8 mouse cellular contexts compared by ENCODE assay signal in the genomic region with DNA sequence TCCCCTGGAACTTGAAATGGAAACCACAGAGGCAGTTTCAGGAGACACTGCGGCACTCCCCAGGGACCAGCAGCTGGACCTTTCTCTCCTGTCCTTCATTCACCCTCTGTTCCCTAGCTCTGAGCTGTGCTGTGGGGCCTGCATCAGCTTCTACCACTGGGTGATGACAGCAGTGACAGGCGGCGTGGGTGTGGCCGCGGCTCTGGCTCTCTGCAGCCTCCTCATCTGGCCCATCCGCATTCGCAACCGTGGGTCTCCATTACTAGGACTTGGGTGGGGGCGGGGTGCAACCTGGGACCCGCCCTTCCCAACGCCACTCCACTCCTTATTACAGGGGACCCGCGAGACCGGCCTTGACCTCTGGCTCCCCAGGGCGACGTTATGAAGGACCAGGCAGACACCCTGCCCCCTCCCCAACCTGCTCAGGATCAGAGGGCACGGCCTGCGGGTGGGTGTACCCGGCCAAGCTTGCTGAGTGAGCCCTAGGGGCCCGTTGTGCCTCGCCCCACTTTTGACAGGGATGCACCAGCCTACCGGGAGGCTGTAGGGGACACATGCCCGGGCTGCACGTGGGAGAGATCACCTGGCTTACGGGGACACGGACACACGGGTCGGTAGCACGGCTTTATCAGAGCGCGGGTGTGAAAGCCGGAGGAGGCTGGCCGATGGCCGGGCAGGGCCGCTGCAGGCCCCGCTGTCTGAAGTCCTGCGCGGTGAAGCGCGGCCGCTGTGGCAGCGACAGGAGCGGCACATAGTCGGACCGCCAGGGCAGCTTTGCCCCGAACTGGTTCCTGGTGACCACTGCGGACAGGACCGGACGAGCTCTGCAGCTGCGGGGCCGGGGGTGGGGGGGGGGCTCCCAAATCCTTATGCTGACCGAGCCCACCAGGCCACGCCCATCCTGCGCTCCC. TPM values are rescaled to one million over a fixed set of nuclear protein-coding genes. Genes with fewer than 3 reads are reported as not detected.
DNase-seq lines count a peak whose midpoint lies in the region; ATAC-seq lines count a peak whose summit lies in the region.

No protein-coding gene starts in this region.

- H3K27me3 ChIP-seq in kidney, embryonic 14.5 days (ENCODE audit: control insufficient read depth, insufficient read depth, low read length) = peaks cover 14% of the 10 kb centered on the region
- H3K27me3 ChIP-seq in heart, embryonic 11.5 days (ENCODE audit: control insufficient read depth, insufficient read depth, low read length) = no peaks in the 10 kb centered on the region
- H3K27me3 ChIP-seq in neural tube, embryonic 14.5 days (ENCODE audit: control insufficient read depth, insufficient read depth, low read length) = 0 out of 2 replicates have a peak, but pooled peaks cover 3% of the 10 kb centered on the region

- ATAC-seq in kidney, embryonic 14.5 days (ENCODE audit: low FRiP score, low TSS enrichment) = peak; percentile 22
- ATAC-seq in heart, embryonic 11.5 days (replicated peaks; ENCODE audit: insufficient number of reproducible peaks, low FRiP score, low TSS enrichment) = peak; percentile 56
- ATAC-seq in neural tube, embryonic 14.5 days (ENCODE audit: low read depth) = no peak

- H3K36me3 ChIP-seq in kidney, embryonic 14.5 days (ENCODE audit: control insufficient read depth, insufficient read depth, low read length) = peaks cover 27% of the 10 kb centered on the region
- peaks cover 19% of the 10 kb centered on the region for H3K36me3 ChIP-seq in heart, embryonic 11.5 days (ENCODE audit: control insufficient read depth, insufficient read depth, low read length)
- peaks cover 20% of the 10 kb centered on the region for H3K36me3 ChIP-seq in neural tube, embryonic 14.5 days (ENCODE audit: control insufficient read depth, insufficient read depth, low read length)

- DNase-seq in kidney, adult 18-20 months = no peak
- peak; percentile 60 to 72 for DNase-seq in kidney, postnatal 4 days
- DNase-seq in yolk sac, embryonic 10.5 days (ENCODE audit: low spot score) = no peak
- DNase-seq in urinary bladder, postnatal 4 days (ENCODE audit: low spot score in 2 of 2) = no peak
- no peak for DNase-seq in right cerebral cortex, postnatal 10 days (ENCODE audit: low spot score in 2 of 2)

- no peak overlapping the region for H3K27ac ChIP-seq in kidney, embryonic 14.5 days (ENCODE audit: low read depth, low read length)
- peak overlapping the region; percentile 95 for H3K27ac ChIP-seq in heart, embryonic 11.5 days (ENCODE audit: low read depth, low read length)
- no peak overlapping the region for H3K27ac ChIP-seq in neural tube, embryonic 14.5 days (ENCODE audit: low read depth, low read length)

- H3K4me2 ChIP-seq in kidney, embryonic 14.5 days (replicated peaks; ENCODE audit: low read depth, low read length) = peak overlapping the region; percentile 68
- peak overlapping the region; percentile 69 for H3K4me2 ChIP-seq in heart, embryonic 11.5 days
- H3K4me2 ChIP-seq in neural tube, embryonic 14.5 days (ENCODE audit: low read depth, low read length) = peak overlapping the region; percentile 30; the same call in 1 of the 2 replicates

- H3K9ac ChIP-seq in kidney, embryonic 14.5 days (ENCODE audit: low read depth, low read length) = peak overlapping the region; percentile 45
- peak overlapping the region; percentile 60 for H3K9ac ChIP-seq in heart, embryonic 11.5 days (ENCODE audit: low read depth, low read length)
- H3K9ac ChIP-seq in neural tube, embryonic 14.5 days (replicated peaks; ENCODE audit: low read depth, low read length) = peak overlapping the region; percentile 39

- H3K4me3 ChIP-seq in kidney, embryonic 14.5 days (ENCODE audit: low read length) = peak overlapping the region; percentile 34
- H3K4me3 ChIP-seq in heart, embryonic 11.5 days (ENCODE audit: low read depth, low read length) = peak overlapping the region; percentile 33
- H3K4me3 ChIP-seq in neural tube, embryonic 14.5 days (ENCODE audit: low read depth, low read length) = peak overlapping the region; percentile 12; the same call in 1 of the 2 replicates

- no peaks in the 10 kb centered on the region for H3K9me3 ChIP-seq in kidney, embryonic 14.5 days (ENCODE audit: control insufficient read depth, low read length)
- H3K9me3 ChIP-seq in heart, embryonic 11.5 days (replicated peaks; ENCODE audit: control insufficient read depth, low read length) = no peaks in the 10 kb centered on the region
- no peaks in the 10 kb centered on the region for H3K9me3 ChIP-seq in neural tube, embryonic 14.5 days (ENCODE audit: control insufficient read depth, low read length)

- peaks cover 28% of the 10 kb centered on the region for H3K4me1 ChIP-seq in kidney, embryonic 14.5 days (ENCODE audit: control insufficient read depth, insufficient read depth, low read length)
- peaks cover 64% of the 10 kb centered on the region for H3K4me1 ChIP-seq in heart, embryonic 11.5 days (ENCODE audit: control insufficient read depth, insufficient read depth, low read length)
- peaks cover 12% of the 10 kb centered on the region; the same call in 1 of the 2 replicates for H3K4me1 ChIP-seq in neural tube, embryonic 14.5 days (ENCODE audit: control insufficient read depth, insufficient read depth, low read length)

- WGBS in kidney, embryonic 14.5 days = 9% methylated on average over 54 of the region's 54 CpGs
- 4% methylated on average over 41 of the region's 54 CpGs for WGBS in heart, embryonic 11.5 days (ENCODE audit: insufficient replicate concordance)
- 13% methylated on average over 54 of the region's 54 CpGs for WGBS in neural tube, embryonic 14.5 days

RNA-seq across cellular contexts. Expression of a gene that starts 1.9 kb away (rescaled TPM):
- polyA plus RNA-seq in kidney, embryonic 14.5 days (2014; fragmentation: Nextera tagmentation; extraction: Ambion mirVana) = 0.14 and 0.30 TPM in 2 replicates
- polyA plus RNA-seq in heart, embryonic 11.5 days (2014; fragmentation: Nextera tagmentation; extraction: Ambion mirVana) = 0.23 and 0.67 TPM in 2 replicates
- 0.39 and 0.42 TPM in 2 replicates for polyA plus RNA-seq in neural tube, embryonic 14.5 days (2014; fragmentation: Nextera tagmentation; extraction: Ambion mirVana)

RNA-seq across cellular contexts. Expression of a gene that starts 6.4 kb away (rescaled TPM):
- 4.1 and 4.6 TPM in 2 replicates for polyA plus RNA-seq in kidney, embryonic 14.5 days (2014; fragmentation: Nextera tagmentation; extraction: Ambion mirVana)
- polyA plus RNA-seq in heart, embryonic 11.5 days (2014; fragmentation: Nextera tagmentation; extraction: Ambion mirVana) = 4.6 and 4.7 TPM in 2 replicates
- polyA plus RNA-seq in neural tube, embryonic 14.5 days (2014; fragmentation: Nextera tagmentation; extraction: Ambion mirVana) = 8.4 and 8.7 TPM in 2 replicates

RNA-seq across cellular contexts. Expression of a gene that starts 13.4 kb away (rescaled TPM):
- 115 and 119 TPM in 2 replicates for polyA plus RNA-seq in kidney, embryonic 14.5 days (2014; fragmentation: Nextera tagmentation; extraction: Ambion mirVana)
- polyA plus RNA-seq in heart, embryonic 11.5 days (2014; fragmentation: Nextera tagmentation; extraction: Ambion mirVana) = 102 and 107 TPM in 2 replicates
- polyA plus RNA-seq in neural tube, embryonic 14.5 days (2014; fragmentation: Nextera tagmentation; extraction: Ambion mirVana) = 29.9 and 38.0 TPM in 2 replicates

RNA-seq across cellular contexts. Expression of a gene that starts 14.6 kb away (rescaled TPM):
- polyA plus RNA-seq in kidney, embryonic 14.5 days (2014; fragmentation: Nextera tagmentation; extraction: Ambion mirVana) = 101 and 108 TPM in 2 replicates
- polyA plus RNA-seq in heart, embryonic 11.5 days (2014; fragmentation: Nextera tagmentation; extraction: Ambion mirVana) = 66.1 and 70.0 TPM in 2 replicates
- polyA plus RNA-seq in neural tube, embryonic 14.5 days (2014; fragmentation: Nextera tagmentation; extraction: Ambion mirVana) = 114 and 125 TPM in 2 replicates

RNA-seq across cellular contexts. Expression of a gene that starts 20.5 kb away (rescaled TPM):
- 59.2 and 73.9 TPM in 2 replicates for polyA plus RNA-seq in kidney, embryonic 14.5 days (2014; fragmentation: Nextera tagmentation; extraction: Ambion mirVana)
- polyA plus RNA-seq in heart, embryonic 11.5 days (2014; fragmentation: Nextera tagmentation; extraction: Ambion mirVana) = 47.5 and 61.4 TPM in 2 replicates
- polyA plus RNA-seq in neural tube, embryonic 14.5 days (2014; fragmentation: Nextera tagmentation; extraction: Ambion mirVana) = 61.0 and 68.0 TPM in 2 replicates

Comparison
In these comparisons a context has a peak if more than half of its experiments do, and no peak if none do; other contexts are left out.
1. DNase-seq: peak in kidney, postnatal 4 days (2 of 2); none in kidney, adult 18-20 months (single experiment), yolk sac, embryonic 10.5 days (single experiment), urinary bladder, postnatal 4 days (0 of 2) and right cerebral cortex, postnatal 10 days (0 of 2).
2. Peak in every context shown above with its lines, with median percentiles within 50 percentile points of each other: H3K4me2 ChIP-seq, H3K4me3 ChIP-seq and H3K9ac ChIP-seq.